Mouse (Mus musculus): Measurements from ENCODE around the gene Edrf1.

- TF ChIP-seq CTCF (IDR thresholded peaks at IDR 0.05) (no peak), POLR2A (IDR thresholded peaks at IDR 0.05; ENCODE audit: insufficient read depth, low read depth, low read length) (no peak), EP300 (IDR thresholded peaks at IDR 0.05; ENCODE audit: insufficient read depth, low read depth, low read length) (no peak)
These were observed 6.5 kb upstream of the Edrf1 start for GRCm38 (mm10) chr7:133630821-133631220.
